Mouse (Mus musculus): ENCODE results near the gene Tnfrsf11a. TPM values are rescaled to one million over a fixed set of nuclear protein-coding genes. Genes with fewer than 3 reads are reported as not detected.

Gene Tnfrsf11a
- total and polyA plus RNA-seq, 2 experiments from 2014 or later, result 1.1 to 4.0 TPM

DNA sequence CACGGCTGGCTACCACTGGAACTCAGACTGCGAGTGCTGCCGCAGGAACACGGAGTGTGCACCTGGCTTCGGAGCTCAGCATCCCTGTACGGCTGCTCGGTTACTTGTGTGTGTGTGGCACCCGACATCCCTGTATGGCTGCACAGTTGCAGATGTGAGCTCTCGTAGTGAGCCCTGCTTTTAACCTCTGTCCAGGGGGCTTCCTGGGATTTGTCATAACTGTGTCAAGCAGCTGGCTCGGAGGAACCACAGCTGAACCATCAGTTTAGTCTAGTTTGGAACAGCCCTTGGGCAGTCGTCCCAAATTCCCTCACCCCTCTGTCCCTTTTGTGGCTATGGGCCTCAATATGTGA, 33.2 kb downstream of the Tnfrsf11a start:
- H3K4me3 ChIP-seq (ENCODE audit: low read length), result no peak overlapping the region
- no peaks in the 10 kb centered on the region for H3K27me3 ChIP-seq (ENCODE audit: insufficient read depth, low read length)
- 69% methylated on average over 11 of the region's 11 CpGs for WGBS
- DNase-seq (ENCODE audit: low spot score), result no peak
- ATAC-seq, result peak; percentile 45; the same call in 1 of the 2 replicates
- no peak overlapping the region for H3K4me2 ChIP-seq (ENCODE audit: low read depth, low read length)
- H3K9ac ChIP-seq (replicated peaks; ENCODE audit: low read length), result no peak overlapping the region
- no peaks in the 10 kb centered on the region for H3K36me3 ChIP-seq (ENCODE audit: insufficient read depth, low read length)
- H3K9me3 ChIP-seq (ENCODE audit: low read length), result no peaks in the 10 kb centered on the region
- H3K27ac ChIP-seq, result no peak overlapping the region
- TF ChIP-seq CTCF (IDR thresholded peaks at IDR 0.05; ENCODE audit: low read depth), result no peak
- H3K4me1 ChIP-seq (ENCODE audit: insufficient read depth, low read length), result no peaks in the 10 kb centered on the region

DNA sequence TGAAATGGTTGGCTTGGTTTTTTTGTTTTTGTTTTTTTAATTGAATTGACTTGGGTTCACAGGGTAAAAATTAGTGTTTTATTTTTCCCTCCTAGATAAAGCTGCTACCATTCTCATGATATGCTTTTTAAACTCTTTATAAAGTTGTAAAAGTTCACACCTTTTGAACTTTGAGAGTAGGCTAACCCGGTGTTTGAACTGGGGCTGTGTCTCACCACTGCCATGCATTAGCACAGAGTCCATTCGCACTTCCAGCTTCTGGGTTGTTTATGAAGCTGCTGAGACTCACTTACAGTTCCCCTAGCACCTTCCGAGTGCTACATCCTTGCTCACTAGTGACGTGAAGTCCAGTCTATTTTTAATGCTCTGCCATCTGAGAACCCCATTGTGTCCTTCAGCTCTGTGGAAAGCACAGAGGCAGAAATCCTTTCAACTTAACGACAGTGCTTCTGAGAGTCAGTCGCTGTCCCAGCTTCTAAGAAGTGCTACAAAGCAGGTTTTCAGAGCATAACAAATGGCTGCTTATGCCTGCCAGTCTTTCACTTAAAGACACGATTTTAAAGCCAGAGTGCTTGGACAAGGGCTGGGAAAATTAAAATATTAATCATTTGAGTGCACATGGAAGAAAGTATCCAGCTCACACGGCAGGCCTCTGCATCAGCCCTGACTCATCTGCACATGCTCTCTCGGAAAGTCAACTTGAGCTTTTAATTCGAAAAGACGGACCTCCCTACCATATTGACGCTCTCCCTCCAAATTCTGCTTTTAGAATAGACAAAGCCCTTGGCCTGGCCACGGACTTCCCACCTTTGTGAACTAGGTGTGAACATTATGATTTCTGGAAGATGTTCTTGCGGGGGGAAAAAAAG, 34.1 kb downstream of the Tnfrsf11a start:
- H3K4me3 ChIP-seq (ENCODE audit: low read length), result no peak overlapping the region
- 49% methylated on average over 14 of the region's 14 CpGs for WGBS
- no peaks in the 10 kb centered on the region for H3K4me1 ChIP-seq (ENCODE audit: insufficient read depth, low read length)
- no peaks in the 10 kb centered on the region for H3K36me3 ChIP-seq (ENCODE audit: insufficient read depth, low read length)
- TF ChIP-seq CTCF (IDR thresholded peaks at IDR 0.05; ENCODE audit: low read depth), result no peak
- ATAC-seq (0 out of 2 replicates have a peak, but pooled peaks have one; percentile 32), DNase-seq (ENCODE audit: low spot score) (no peak)
- H3K9ac ChIP-seq (replicated peaks; ENCODE audit: low read length), result no peak overlapping the region
- no peaks in the 10 kb centered on the region for H3K9me3 ChIP-seq (ENCODE audit: low read length)
- H3K27ac ChIP-seq, result no peak overlapping the region
- no peaks in the 10 kb centered on the region for H3K27me3 ChIP-seq (ENCODE audit: insufficient read depth, low read length)
- no peak overlapping the region for H3K4me2 ChIP-seq (ENCODE audit: low read depth, low read length)

DNA sequence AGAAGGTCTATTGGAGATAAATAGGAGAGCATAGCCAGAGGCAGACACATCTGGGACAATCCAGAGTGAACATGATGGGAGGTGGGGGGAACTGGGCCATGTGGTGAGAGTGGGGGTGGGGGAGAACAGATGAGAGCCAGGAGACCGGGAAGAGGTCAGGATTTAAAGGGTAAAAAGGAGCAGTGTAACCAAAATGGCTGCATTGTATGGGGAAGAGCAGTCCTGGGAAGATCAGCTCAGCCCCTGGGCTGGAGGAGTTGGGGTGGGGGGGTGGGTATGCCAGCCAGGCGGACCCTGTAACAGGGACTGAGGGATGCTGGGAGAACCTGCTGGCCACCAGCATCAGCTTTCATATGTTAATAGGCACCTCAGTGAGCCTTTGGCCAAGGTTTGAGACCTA, 34.8 kb downstream of the Tnfrsf11a start:
- Histone ChIP-seq H3K27ac (no peak overlapping the region), H3K9ac (replicated peaks; ENCODE audit: low read length) (no peak overlapping the region), H3K4me2 (ENCODE audit: low read depth, low read length) (no peak overlapping the region), H3K4me1 (ENCODE audit: insufficient read depth, low read length) (no peaks in the 10 kb centered on the region), H3K9me3 (ENCODE audit: low read length) (no peaks in the 10 kb centered on the region), H3K4me3 (ENCODE audit: low read length) (no peak overlapping the region), H3K36me3 (ENCODE audit: insufficient read depth, low read length) (no peaks in the 10 kb centered on the region), H3K27me3 (ENCODE audit: insufficient read depth, low read length) (no peaks in the 10 kb centered on the region)
- WGBS, result 45% methylated on average over 2 of the region's 2 CpGs
- DNase-seq (ENCODE audit: low spot score) (no peak), ATAC-seq (no peak)
- TF ChIP-seq CTCF (IDR thresholded peaks at IDR 0.05; ENCODE audit: low read depth), result no peak

DNA sequence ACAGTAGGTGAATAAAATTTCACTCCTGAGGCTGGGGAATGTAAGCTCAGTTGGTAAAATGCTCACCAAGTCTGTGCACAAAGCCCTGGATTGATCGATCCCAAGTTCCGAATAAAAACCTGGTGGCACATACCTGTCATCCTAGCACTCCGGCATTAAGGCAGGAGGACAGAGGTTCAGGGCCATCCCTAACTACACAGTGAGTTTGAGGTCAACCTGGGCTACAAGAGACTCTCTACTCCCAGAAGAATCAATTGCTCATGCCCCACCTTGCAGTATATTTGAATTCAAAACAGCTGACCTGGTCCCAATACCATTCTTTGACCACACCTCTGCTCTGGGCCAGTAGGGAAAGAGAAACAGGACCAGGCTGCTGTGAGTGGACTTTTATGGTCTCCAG, 35.2 kb downstream of the Tnfrsf11a start:
- H3K9me3 ChIP-seq (ENCODE audit: low read length), result no peaks in the 10 kb centered on the region
- no peak overlapping the region for H3K4me3 ChIP-seq (ENCODE audit: low read length)
- TF ChIP-seq CTCF (IDR thresholded peaks at IDR 0.05; ENCODE audit: low read depth), result no peak
- WGBS, result 84% methylated on average over 3 of the region's 3 CpGs
- no peak overlapping the region for H3K27ac ChIP-seq
- no peaks in the 10 kb centered on the region for H3K27me3 ChIP-seq (ENCODE audit: insufficient read depth, low read length)
- ATAC-seq, result no peak
- no peak overlapping the region for H3K9ac ChIP-seq (replicated peaks; ENCODE audit: low read length)
- no peak for DNase-seq (ENCODE audit: low spot score)
- H3K4me1 ChIP-seq (ENCODE audit: insufficient read depth, low read length), result no peaks in the 10 kb centered on the region
- H3K36me3 ChIP-seq (ENCODE audit: insufficient read depth, low read length), result no peaks in the 10 kb centered on the region
- no peak overlapping the region for H3K4me2 ChIP-seq (ENCODE audit: low read depth, low read length)

DNA sequence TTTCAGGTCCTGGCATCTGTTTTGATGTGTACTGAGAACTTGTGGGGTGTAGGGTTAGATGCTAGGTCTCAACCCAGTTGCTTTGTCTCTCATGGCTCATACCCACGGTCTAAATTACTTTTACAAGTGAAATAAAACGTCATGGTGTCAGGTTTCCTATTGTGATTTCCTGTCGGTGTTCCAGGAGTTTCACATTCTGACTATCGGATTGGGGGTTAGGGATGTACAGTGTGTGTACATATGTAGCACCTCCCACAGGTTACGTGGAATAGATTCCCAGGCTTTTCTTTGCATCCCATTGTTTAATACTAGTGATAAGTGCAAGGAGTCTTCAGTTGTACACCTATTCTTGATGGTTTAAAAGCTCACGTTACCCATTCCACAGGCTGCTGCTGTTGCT, 38.5 kb downstream of the Tnfrsf11a start:
- no peak overlapping the region for H3K9ac ChIP-seq (replicated peaks; ENCODE audit: low read length)
- whole genome bisulfite sequencing, result 46% methylated on average over 6 of the region's 6 CpGs
- H3K4me2 ChIP-seq (ENCODE audit: low read depth, low read length), result no peak overlapping the region
- H3K27me3 ChIP-seq (ENCODE audit: insufficient read depth, low read length), result no peaks in the 10 kb centered on the region
- no peak overlapping the region for H3K4me3 ChIP-seq (ENCODE audit: low read length)
- no peak overlapping the region for H3K27ac ChIP-seq
- H3K4me1 ChIP-seq (ENCODE audit: insufficient read depth, low read length), result no peaks in the 10 kb centered on the region
- H3K36me3 ChIP-seq (ENCODE audit: insufficient read depth, low read length), result no peaks in the 10 kb centered on the region
- ATAC-seq (no peak), DNase-seq (ENCODE audit: low spot score) (no peak)
- no peaks in the 10 kb centered on the region for H3K9me3 ChIP-seq (ENCODE audit: low read length)
- no peak for TF ChIP-seq CTCF (IDR thresholded peaks at IDR 0.05; ENCODE audit: low read depth)

DNA sequence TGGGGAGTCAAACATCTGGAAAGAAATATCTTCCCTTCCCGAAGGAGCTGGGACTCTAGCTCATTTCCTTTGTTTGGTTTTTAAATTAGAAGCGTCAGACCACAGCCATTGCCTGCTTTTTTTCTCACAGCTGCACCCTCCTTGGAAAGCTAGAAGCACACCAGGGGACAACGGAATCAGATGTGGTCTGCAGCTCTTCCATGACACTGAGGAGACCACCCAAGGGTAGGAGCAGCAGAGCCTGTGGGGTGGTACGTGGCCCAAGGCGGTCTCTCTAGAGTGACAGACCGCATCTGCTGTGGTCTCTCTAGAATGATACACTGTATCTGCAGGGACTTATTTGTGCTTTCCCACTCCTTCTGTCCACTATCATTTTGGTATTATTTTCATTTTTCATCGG, 39.2 kb downstream of the Tnfrsf11a start:
- Histone ChIP-seq H3K36me3 (ENCODE audit: insufficient read depth, low read length) (no peaks in the 10 kb centered on the region), H3K27ac (no peak overlapping the region), H3K4me3 (ENCODE audit: low read length) (no peak overlapping the region), H3K27me3 (ENCODE audit: insufficient read depth, low read length) (no peaks in the 10 kb centered on the region), H3K4me1 (ENCODE audit: insufficient read depth, low read length) (no peaks in the 10 kb centered on the region), H3K4me2 (ENCODE audit: low read depth, low read length) (no peak overlapping the region), H3K9me3 (ENCODE audit: low read length) (no peaks in the 10 kb centered on the region), H3K9ac (replicated peaks; ENCODE audit: low read length) (no peak overlapping the region)
- TF ChIP-seq CTCF (IDR thresholded peaks at IDR 0.05; ENCODE audit: low read depth), result no peak
- DNase-seq (ENCODE audit: low spot score) (no peak), ATAC-seq (no peak)
- 64% methylated on average over 7 of the region's 7 CpGs for WGBS

DNA sequence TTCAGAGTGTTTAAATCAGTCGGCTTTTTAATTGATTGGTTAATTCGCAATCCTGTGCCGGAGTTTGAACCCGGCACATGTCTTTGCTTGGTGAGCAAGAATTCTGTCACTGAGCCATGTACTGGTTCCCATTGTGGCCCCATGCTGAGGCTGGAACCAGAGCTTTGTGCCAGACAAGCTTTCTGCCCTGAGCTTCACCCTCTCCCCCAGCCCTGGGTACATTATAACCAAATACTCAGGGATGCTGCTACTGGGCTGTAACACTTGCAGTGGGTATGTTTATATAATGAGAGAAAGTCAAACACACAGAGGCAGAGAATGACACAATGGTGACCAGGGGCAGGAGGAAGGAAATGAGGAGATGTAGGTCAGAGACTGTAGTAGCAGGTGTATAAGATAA, 43.8 kb downstream of the Tnfrsf11a start:
- Histone ChIP-seq H3K4me2 (ENCODE audit: low read depth, low read length) (no peak overlapping the region), H3K4me1 (ENCODE audit: insufficient read depth, low read length) (no peaks in the 10 kb centered on the region), H3K9me3 (ENCODE audit: low read length) (no peaks in the 10 kb centered on the region), H3K27me3 (ENCODE audit: insufficient read depth, low read length) (no peaks in the 10 kb centered on the region), H3K27ac (no peak overlapping the region), H3K36me3 (ENCODE audit: insufficient read depth, low read length) (no peaks in the 10 kb centered on the region), H3K4me3 (ENCODE audit: low read length) (no peak overlapping the region), H3K9ac (replicated peaks; ENCODE audit: low read length) (no peak overlapping the region)
- 94% methylated on average over 4 of the region's 4 CpGs for WGBS
- ATAC-seq, result no peak
- DNase-seq (ENCODE audit: low spot score), result no peak
- no peak for TF ChIP-seq CTCF (IDR thresholded peaks at IDR 0.05; ENCODE audit: low read depth)

Measured in hindbrain, postnatal 0 days (tissue).